8 mouse cellular contexts compared by ENCODE assay signal in the genomic region with DNA sequence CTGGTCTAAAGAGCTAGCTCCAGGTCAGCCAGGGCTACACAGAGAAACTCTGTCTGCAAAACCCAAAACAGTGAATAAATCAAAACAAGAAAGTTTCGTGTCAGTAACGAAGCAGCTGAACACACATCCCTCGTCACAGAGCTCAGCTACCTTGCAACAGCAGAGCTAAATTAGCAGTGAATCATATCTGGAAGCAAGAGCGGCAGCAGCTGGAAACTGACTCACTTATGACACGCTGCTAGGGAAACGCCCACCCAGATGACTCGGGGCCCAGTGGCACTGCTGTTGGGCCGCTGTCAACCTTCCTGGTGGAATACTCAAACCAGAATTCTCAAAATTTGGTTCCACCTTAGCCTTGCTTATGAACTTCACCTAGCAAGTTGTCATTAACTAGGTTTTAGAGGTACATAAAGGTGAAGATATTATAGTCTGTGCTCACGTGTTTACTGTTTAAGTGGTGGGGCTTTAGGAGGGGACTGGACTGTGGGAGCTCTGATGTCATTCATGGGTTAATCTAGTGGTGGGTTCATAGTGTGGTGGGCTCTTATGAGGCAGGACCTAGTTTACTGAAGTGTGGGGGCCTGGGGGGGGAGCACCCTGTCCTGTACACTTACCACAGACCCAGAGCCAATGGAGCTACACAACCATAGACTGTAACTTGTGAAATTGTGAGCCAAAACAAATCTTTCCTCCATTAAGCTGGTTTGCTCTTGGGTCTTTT. TPM values are rescaled to one million over a fixed set of nuclear protein-coding genes. Genes with fewer than 3 reads are reported as not detected.
DNase-seq lines count a peak whose midpoint lies in the region; ATAC-seq and TF ChIP-seq lines count a peak whose summit lies in the region.

No protein-coding gene starts in this region.

- H3K4me2 ChIP-seq in kidney, embryonic 14.5 days (replicated peaks; ENCODE audit: low read depth, low read length) = no peak overlapping the region
- H3K4me2 ChIP-seq in heart, postnatal 0 days (ENCODE audit: low read depth, low read length) = no peak overlapping the region
- H3K4me2 ChIP-seq in forebrain, embryonic 14.5 days (ENCODE audit: low read length) = no peak overlapping the region
- no peak overlapping the region for H3K4me2 ChIP-seq in hindbrain, embryonic 13.5 days

- no peak for TF ChIP-seq EP300 in heart, postnatal 0 days (IDR thresholded peaks at IDR 0.05; ENCODE audit: low read depth)

- no peaks in the 10 kb centered on the region for H3K36me3 ChIP-seq in kidney, embryonic 14.5 days (ENCODE audit: control insufficient read depth, insufficient read depth, low read length)
- no peaks in the 10 kb centered on the region for H3K36me3 ChIP-seq in heart, postnatal 0 days (replicated peaks; ENCODE audit: control insufficient read depth, insufficient read depth, low read length)
- no peaks in the 10 kb centered on the region for H3K36me3 ChIP-seq in forebrain, embryonic 14.5 days (ENCODE audit: control insufficient read depth, insufficient read depth, low read length)
- H3K36me3 ChIP-seq in hindbrain, embryonic 13.5 days = no peaks in the 10 kb centered on the region

- peak overlapping the region; percentile 57; the same call in 1 of the 2 replicates for H3K27ac ChIP-seq in kidney, embryonic 14.5 days (ENCODE audit: low read depth, low read length)
- no peak overlapping the region for H3K27ac ChIP-seq in heart, postnatal 0 days (ENCODE audit: low read depth)
- no peak overlapping the region for H3K27ac ChIP-seq in forebrain, embryonic 14.5 days (ENCODE audit: low read depth, low read length)
- no peak overlapping the region for H3K27ac ChIP-seq in hindbrain, embryonic 13.5 days
- no peak overlapping the region for H3K27ac ChIP-seq in cerebellum, adult 2 months (ENCODE audit: insufficient read depth, low read length)

- no peaks in the 10 kb centered on the region for H3K27me3 ChIP-seq in kidney, embryonic 14.5 days (ENCODE audit: control insufficient read depth, insufficient read depth, low read length)
- H3K27me3 ChIP-seq in heart, postnatal 0 days (ENCODE audit: control insufficient read depth, insufficient read depth, low read length) = no peaks in the 10 kb centered on the region
- no peaks in the 10 kb centered on the region for H3K27me3 ChIP-seq in forebrain, embryonic 14.5 days (replicated peaks; ENCODE audit: control insufficient read depth, insufficient read depth, low read length)
- H3K27me3 ChIP-seq in hindbrain, embryonic 13.5 days = no peaks in the 10 kb centered on the region
- no peaks in the 10 kb centered on the region; the same call in 1 of the 2 replicates for H3K27me3 ChIP-seq in cerebellum, adult 2 months (ENCODE audit: control insufficient read depth, insufficient read depth, low read length)

- peak; percentile 51; the same call in 1 of the 2 replicates for ATAC-seq in kidney, embryonic 14.5 days (ENCODE audit: low FRiP score, low TSS enrichment)
- ATAC-seq in heart, postnatal 0 days (ENCODE audit: insufficient read depth, low read depth) = no peak
- ATAC-seq in forebrain, embryonic 14.5 days = no peak
- no peak for ATAC-seq in hindbrain, embryonic 13.5 days (ENCODE audit: low FRiP score)

- no peak for TF ChIP-seq POLR2A in cerebellum, adult 2 months (IDR thresholded peaks at IDR 0.05; ENCODE audit: borderline replicate concordance, insufficient read depth, low read length)

- H3K9ac ChIP-seq in kidney, embryonic 14.5 days (ENCODE audit: low read depth, low read length) = no peak overlapping the region
- H3K9ac ChIP-seq in heart, postnatal 0 days (replicated peaks; ENCODE audit: low read depth, low read length) = no peak overlapping the region
- no peak overlapping the region for H3K9ac ChIP-seq in forebrain, embryonic 14.5 days (ENCODE audit: low read length)
- no peak overlapping the region for H3K9ac ChIP-seq in hindbrain, embryonic 13.5 days

- WGBS in kidney, embryonic 14.5 days = 31% methylated on average over 9 of the region's 9 CpGs
- 28% methylated on average over 9 of the region's 9 CpGs for WGBS in heart, postnatal 0 days
- WGBS in forebrain, embryonic 14.5 days = 69% methylated on average over 9 of the region's 9 CpGs
- WGBS in hindbrain, embryonic 13.5 days = 82% methylated on average over 9 of the region's 9 CpGs
- 71% methylated on average over 9 of the region's 9 CpGs for whole genome bisulfite sequencing in cerebellum, adult 2 months

- TF ChIP-seq CTCF in heart, postnatal 0 days (IDR thresholded peaks at IDR 0.05; ENCODE audit: low read depth) = no peak
- no peak for TF ChIP-seq CTCF in cerebellum, adult 2 months (IDR thresholded peaks at IDR 0.05; ENCODE audit: borderline replicate concordance, insufficient read depth, low read depth, low read length)

- no peaks in the 10 kb centered on the region for H3K9me3 ChIP-seq in kidney, embryonic 14.5 days (ENCODE audit: control insufficient read depth, low read length)
- H3K9me3 ChIP-seq in heart, postnatal 0 days (replicated peaks; ENCODE audit: control insufficient read depth, low read length) = no peaks in the 10 kb centered on the region
- H3K9me3 ChIP-seq in forebrain, embryonic 14.5 days (replicated peaks; ENCODE audit: control insufficient read depth, low read length) = no peaks in the 10 kb centered on the region
- no peaks in the 10 kb centered on the region for H3K9me3 ChIP-seq in hindbrain, embryonic 13.5 days

- DNase-seq in kidney, adult 9 months = no peak
- DNase-seq in adipocyte (ENCODE audit: low spot score) = peak; percentile 86
- peak; percentile 37 for DNase-seq in heart, postnatal 0 days (ENCODE audit: low spot score)
- peak; percentile 18 for DNase-seq in lung, postnatal 25 days (ENCODE audit: low spot score)
- DNase-seq in forebrain, embryonic 14.5 days (ENCODE audit: low spot score) = no peak
- no peak for DNase-seq in cerebellum, adult 2 months

- no peak overlapping the region for H3K4me3 ChIP-seq in kidney, embryonic 14.5 days (ENCODE audit: low read length)
- H3K4me3 ChIP-seq in heart, postnatal 0 days (ENCODE audit: low read depth, low read length) = no peak overlapping the region
- H3K4me3 ChIP-seq in forebrain, embryonic 14.5 days (ENCODE audit: low read depth, low read length) = no peak overlapping the region
- no peak overlapping the region for H3K4me3 ChIP-seq in hindbrain, embryonic 13.5 days
- no peak overlapping the region for H3K4me3 ChIP-seq in cerebellum, adult 2 months (replicated peaks; ENCODE audit: insufficient read depth, low read depth, low read length)

- peaks cover 28% of the 10 kb centered on the region for H3K4me1 ChIP-seq in kidney, embryonic 14.5 days (ENCODE audit: control insufficient read depth, insufficient read depth, low read length)
- H3K4me1 ChIP-seq in heart, postnatal 0 days (ENCODE audit: control insufficient read depth, insufficient read depth) = no peaks in the 10 kb centered on the region
- H3K4me1 ChIP-seq in forebrain, embryonic 14.5 days (ENCODE audit: control insufficient read depth, insufficient read depth, low read length) = no peaks in the 10 kb centered on the region
- H3K4me1 ChIP-seq in hindbrain, embryonic 13.5 days (replicated peaks) = no peaks in the 10 kb centered on the region
- H3K4me1 ChIP-seq in cerebellum, adult 2 months (ENCODE audit: control insufficient read depth, insufficient read depth, low read length) = no peaks in the 10 kb centered on the region

RNA-seq across cellular contexts. Expression of a gene that starts 55.3 kb away (rescaled TPM):
- polyA plus RNA-seq in kidney, embryonic 14.5 days (2014; fragmentation: Nextera tagmentation; extraction: Ambion mirVana) = 23.8 and 30.4 TPM in 2 replicates
- total RNA-seq in heart, postnatal 0 days (2014; rRNA removed; ENCODE audit: low replicate concordance) = 25.0 and 32.7 TPM in 2 replicates
- polyA plus RNA-seq in heart, postnatal 0 days (2015; fragmentation: Nextera tagmentation; extraction: Ambion mirVana) = 31.3 and 37.5 TPM in 2 replicates
- polyA plus RNA-seq in forebrain, embryonic 14.5 days (2014; fragmentation: Nextera tagmentation; extraction: Ambion mirVana) = 24.6 and 34.3 TPM in 2 replicates
- 29.7 and 33.4 TPM in 2 replicates for polyA plus RNA-seq in hindbrain, embryonic 13.5 days (2015; fragmentation: Nextera tagmentation; extraction: Ambion mirVana)
- 73.3 and 77.5 TPM in 2 replicates for polyA plus RNA-seq in cerebellum, adult 2 months (2012; rRNA removed)

Comparison
In these comparisons a context has a peak if more than half of its experiments do, and no peak if none do; other contexts are left out.
1. DNase-seq: peak in adipocyte (single experiment), heart, postnatal 0 days (single experiment) and lung, postnatal 25 days (single experiment); none in kidney, adult 9 months (single experiment), forebrain, embryonic 14.5 days (single experiment) and cerebellum, adult 2 months (0 of 2).